Mouse (Mus musculus): ENCODE measurements at regions not wholly inside any gene's neighbourhood (a gene's known extent, or its start where the extent isn't known, plus 50 kb on each side); places are given as distances from the start of the nearest gene placed in this dataset.

DNA sequence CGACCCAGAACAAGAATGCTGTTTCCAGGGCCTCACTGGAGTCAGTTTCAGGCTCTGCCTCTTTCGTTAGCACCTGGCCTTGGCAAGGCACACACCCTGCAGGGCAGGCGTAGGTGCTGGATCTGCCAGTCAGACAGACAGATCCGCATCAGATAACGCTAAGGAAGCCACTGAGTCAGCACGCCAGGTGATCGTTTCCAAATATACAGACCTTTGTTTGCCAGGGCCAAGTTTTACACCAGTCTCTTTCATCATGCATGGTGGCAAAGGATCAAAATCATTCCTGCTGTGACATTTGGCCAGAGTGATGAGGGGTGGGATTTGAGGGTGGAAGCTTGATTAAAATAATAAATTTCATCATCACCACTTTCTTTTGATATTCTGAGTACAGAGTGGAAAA, 411.0 kb downstream of the Ofcc1 start:
- DNase-seq: no peak

DNA sequence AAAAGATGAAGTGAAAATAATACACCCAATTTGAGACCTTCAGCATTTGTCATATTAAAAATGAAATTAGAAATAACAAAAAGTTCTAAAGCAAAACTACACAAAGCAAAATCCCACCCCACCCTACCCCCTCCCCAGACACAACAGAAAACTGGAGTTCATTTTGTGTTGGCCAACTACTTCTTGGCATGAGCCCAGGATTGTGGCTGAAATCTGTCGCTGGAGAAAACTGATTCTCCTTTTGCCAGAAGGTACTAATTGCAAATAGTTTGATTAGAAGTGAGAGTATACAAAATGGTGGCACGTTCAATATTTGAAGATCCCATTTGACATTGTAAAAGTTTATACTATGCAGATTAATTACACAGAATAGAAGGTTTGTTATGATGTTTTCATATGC, 426.0 kb downstream of the Ofcc1 start:
- DNase-seq: no peak

DNA sequence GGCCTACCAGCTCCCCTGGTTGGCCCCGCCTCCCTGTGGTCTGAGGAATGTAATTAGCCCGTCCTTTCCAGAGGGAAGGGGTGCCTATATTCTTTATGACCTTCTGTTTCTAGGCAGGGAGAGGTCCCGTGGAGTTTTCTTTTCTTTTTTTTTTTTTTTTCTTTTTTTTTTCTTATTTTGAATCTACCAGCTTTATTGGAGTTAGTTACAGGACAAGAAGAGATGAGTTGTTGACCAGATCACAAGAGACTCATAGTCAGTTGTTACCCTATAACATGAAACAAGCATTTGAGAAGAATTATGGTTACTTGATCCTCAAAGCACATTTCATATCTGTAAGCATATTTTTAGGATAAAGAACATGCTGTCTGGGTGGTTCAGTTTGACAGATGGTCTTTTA, 429.8 kb downstream of the Ofcc1 start:
- DNase-seq: no peak

DNA sequence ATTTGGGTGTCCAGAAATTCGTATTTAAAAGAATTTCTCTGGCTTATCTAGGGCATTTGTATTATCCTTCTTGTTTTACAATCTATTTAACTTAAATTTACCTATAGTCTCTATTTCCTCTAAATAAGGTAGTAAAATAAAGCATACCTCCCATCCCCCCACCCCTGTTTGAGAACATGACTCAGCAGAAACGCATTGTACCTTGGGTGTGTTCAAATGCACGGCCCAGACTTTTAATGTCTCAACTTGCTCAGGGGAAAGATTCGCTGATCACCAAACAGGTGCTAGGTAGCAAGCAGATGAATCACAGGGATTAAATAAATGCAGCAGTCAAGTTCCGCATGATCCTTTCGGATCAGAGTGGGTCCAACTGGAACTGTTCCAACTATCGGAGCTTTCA, 432.7 kb downstream of the Ofcc1 start:
- DNase-seq: no peak

DNA sequence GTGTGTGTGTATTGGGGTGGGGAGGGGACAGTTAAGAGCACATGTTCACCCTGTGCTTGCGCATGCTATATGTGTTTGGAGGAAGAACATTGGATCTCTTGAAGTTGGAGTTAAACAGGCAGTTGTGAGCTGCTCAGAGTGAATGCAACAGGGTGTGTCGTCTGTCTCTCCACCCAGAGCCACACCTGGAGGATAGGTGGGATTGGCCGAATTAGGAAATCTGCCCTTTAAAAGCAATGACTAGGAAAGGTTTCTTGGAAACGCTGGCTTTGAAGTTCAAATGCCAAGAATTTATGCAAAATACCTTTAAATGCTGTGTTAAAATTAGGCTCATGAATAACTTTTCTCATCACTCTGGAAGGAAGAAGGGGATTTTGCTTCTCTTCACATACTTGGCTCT, 436.9 kb downstream of the Ofcc1 start:
- DNase-seq: no peak

DNA sequence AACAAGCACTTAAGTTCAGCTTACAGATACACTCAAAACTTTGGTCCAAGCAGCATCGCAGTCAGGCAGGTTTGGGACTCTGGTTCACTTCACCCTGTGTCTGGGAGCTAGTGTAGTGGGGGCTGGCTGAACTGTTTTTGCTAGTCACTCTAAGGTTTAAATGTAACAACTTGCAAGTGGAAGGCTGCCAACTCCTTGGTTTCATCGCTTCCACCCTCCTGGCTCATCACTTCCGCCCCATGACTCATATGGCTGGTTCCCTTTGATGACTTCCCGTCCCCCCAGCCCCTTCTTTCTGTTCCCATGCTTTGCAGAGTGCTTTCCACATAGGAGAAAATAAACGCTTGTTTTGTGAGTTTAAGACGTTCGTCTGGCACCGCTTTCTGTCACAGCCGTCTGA, 438.1 kb downstream of the Ofcc1 start:
- no peak for DNase-seq

DNA sequence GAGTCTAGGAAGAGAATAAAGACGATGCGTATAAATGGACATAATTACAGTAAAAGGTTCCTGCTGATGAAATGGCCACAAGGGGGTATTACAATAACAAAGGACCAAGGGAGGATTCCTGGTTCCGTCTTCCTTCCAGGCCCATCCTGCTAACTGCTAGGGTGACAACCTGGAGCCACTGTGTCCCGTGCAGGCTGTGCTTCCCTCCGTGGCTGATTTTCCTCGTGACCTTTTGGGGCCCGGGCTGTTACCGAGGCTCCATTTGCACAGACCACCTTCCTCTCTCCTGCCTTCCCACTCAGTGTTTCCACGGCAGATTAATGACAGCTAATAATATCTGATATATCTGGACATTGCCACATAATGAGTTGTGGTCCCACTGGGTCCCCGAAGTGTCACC, 453.5 kb downstream of the Ofcc1 start:
- DNase-seq: no peak

DNA sequence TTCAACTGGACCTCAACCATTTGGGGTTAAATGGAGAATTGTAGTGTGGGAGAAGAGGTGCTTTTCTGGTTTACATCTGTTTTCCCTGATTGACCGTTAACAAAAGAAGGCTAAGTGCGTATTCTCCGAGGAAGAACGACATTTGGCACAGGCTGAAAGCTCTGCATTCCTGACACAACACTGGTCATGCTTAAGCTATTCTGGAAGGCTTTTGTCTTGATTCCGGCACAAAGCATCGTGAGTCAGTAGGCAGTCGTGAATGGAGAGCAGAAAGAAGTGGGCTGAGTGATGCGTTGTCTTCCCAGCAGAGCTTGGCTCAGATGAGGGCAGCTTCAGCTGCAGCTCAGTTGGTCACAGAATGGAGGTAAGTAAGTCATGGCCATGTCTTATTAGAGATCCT, 457.0 kb downstream of the Ofcc1 start:
- no peak for DNase-seq

DNA sequence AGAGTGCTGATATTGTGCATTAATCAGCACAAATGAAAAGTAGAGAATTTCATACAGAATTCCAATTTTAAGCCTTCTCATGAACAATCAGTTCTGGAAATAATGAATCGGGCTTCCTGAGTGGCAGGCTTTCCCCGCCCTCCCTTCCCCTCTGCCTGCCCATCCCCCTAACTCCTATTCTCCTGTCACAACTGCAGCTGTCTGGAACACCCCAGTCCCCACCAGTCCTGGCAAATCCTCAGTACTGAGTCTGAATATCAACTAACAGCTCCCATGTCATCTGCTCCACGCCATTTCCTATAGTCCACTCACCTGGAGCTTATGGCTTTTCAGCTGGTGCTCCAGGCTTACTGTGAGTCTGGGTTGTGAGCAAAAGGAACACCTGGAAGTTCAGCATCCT, 457.9 kb downstream of the Ofcc1 start:
- DNase-seq: no peak

DNA sequence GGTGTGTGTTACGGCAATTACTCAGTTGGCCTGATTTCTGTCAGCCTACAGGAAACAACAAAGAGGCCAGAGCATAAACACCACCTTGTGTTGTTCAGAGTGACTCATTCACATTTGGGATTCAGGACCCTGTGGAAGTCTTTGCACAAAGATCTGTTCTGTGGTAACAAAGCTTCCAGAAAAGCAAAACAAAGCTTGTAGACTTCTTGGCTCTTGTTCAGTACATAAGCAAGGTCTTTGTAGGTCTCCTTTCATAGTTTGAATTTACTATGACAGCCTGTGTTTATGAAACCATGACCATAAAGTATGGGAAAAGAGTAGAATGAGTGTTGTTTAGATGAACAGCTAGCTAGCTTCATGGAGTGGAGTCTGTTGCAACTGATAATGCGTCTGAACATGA, 461.9 kb downstream of the Ofcc1 start:
- DNase-seq: no peak

DNA sequence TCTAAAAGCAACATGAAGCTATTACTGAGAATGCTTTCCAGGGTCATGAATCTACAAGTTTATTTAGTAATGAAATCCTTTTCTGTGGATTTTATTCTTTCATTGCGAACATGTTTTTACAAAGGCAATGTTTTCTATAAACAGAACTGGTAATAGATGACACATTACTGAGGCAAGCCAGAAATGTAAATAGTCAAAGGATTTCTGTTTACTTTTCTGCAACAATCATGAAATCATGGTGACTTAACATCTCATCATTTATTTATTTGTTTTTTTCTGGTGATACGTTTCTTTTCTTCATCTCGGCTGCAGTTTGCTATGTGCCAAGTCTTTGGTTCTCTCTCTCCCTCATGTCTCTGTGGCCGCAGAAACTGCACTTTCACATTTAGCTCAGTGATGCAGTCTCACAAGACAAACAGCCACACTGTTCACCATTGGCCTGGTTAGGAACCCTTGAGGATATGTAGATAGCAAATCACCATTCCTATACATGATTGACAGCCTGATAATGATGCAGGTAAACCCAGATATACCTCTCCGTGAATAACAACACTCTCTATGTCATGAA, 462.8 kb downstream of the Ofcc1 start:
- no peak for DNase-seq

DNA sequence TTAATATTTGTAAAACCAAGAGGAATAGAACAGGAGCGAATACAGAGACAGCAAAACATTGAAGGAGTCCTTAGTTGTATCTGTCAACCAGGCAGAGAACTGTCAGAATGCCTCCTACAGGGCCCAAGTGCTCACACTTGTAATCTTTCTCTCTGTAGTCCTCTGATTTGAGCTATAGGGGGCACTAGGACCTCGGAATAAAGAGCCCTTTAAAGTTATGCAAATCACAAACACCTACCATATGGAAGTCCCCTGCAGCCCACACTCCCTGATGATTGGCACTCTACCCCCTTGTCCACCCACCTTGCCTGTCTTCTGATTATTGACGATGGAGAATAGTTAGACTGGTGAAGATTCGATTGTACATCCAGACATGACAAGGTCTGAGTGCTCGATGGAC, 467.1 kb downstream of the Ofcc1 start:
- DNase-seq: peak; percentile 14

DNA sequence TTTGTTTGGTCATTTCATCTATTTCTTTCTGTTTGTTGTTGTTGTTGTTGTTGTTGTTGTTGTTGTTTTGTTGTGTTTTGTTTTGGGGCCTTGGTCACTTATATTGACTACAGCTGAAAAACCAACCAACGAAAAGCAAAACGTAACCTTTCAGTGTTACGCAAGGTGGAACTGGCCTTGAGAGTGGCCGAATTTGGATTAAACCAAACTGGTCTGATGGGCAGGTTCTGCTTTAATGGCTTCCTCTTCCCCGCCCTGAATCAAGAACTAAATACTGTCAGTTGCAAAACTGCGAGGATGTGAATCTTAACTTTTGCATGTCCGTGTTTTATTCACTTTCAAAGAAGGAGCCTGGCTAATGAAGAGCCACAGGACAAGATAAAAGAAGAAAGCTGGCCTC, 480.2 kb downstream of the Ofcc1 start:
- DNase-seq: no peak

DNA sequence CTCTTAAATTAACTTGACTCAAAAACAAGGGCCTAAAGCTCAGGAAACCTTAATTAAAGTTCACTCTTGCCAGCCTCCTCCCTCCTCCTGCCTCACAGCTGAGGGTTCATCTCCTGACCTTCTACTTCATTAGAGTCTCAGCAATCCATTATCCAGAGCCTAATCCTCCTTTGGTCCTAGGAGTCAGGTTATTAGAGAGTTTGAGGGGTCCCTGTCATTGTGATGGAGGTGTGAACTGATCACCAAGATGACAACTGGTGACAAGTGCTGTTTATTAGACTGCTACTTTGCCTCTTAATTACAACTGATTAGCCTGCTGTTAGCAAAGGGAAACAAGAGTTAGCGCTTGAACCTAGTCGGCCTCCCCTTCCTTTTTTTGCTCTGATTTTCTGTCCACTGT, 481.1 kb downstream of the Ofcc1 start:
- no peak for DNase-seq

DNA sequence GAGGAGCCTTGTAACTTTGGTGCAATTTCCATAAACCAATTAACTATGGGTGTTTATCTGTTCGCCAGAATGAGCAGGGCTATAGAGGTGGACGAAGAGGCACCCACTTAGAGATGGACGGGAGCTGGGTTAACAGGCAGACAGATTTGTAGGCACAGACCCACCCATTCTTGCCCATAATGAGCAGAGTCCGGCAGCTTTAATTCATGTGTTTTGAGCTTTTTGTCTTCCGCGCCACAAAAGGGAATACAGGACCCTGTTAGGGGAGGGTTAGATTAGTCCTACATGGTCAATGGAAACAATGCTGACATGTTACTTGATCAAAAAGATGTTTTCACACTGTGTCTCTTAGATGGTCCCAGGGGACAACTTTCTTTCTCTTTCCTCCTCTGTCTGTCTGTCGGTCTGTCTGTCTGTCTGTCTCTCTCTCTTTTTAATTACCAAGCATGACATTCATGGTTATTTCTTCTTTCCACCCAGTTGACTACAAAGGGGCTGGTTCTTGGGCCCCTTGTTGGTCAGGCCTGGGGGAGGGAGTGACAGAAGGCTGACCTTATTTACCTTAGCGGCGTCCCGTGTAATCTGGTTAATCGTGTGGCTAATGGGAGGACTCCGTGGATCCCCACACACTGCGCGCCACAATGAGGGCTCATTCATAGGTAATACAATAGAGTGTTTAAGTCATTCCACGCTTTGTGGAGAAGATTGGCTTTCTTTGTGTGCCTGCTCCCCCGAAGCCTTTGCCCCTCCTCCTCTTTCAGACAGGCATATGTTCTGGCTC, 483.7 kb downstream of the Ofcc1 start:
- no peak for DNase-seq

DNA sequence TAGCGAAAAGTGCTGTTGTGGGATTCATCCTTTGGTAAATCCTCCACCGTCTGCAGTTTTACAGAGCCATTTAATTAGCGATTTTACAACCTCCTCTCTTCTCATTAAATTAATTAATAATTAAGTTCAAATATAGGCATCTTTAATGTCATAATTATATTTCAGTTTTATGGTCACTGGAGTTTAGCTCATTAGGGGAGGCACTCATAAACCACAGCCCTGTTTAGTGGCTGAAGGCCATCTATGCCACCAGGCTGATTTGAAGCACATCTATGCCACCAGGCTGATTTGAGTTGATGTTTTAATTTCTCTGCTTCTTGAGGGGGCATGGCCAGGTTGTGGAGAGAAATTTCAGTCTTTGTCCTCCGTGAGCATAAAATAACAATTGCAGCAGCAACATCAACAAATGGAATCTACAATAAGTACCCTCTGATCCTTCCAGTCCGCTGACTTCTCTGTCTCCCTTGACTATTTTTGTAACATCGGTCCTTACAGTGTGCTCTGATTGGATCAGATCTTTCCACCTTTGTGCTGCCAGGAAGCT, 508.9 kb downstream of the Ofcc1 start:
- no peak for DNase-seq

DNA sequence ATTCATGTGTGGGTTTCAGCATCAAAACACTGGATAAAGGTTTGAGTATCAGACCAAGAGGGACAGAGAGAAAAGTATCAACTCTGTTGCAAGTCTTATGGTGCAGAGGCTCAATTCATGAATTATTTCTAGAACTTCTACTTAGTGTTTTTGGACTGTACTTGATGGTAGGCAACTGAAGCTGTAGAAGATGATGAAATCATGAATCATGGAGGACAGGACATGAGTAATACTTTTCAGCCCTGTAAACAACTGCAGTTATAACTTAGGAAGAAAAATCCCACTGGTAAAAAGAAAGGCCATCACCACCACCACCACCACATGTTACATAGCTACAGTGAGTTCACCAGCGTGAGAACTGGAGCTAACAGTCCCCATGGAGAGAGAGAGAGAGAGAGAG, 511.9 kb downstream of the Ofcc1 start:
- no peak for DNase-seq

DNA sequence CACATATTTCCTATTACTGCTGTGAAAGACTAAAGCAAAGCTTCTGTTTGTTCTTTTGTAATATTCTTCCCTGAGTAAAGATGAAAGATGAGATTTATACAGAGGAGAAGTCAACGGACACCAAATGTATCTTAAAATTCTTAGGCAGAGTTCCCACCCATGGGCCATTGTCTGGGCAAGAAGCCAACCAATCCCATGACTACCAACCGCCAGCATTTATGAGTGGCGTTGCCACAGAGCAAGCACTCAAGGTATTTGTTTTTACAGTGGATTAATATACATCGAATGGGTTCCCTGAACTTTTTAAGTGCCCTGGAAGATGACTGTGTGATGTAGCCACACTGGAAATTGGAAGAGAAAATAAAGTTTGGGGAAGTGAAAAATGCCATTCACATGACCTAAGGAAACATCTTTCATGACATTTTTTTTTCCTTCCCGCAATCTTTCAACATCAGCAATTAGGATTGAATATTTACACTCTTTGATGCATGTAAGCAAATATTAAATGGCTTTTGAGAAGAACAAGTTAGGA, 525.1 kb downstream of the Ofcc1 start:
- DNase-seq: no peak

DNA sequence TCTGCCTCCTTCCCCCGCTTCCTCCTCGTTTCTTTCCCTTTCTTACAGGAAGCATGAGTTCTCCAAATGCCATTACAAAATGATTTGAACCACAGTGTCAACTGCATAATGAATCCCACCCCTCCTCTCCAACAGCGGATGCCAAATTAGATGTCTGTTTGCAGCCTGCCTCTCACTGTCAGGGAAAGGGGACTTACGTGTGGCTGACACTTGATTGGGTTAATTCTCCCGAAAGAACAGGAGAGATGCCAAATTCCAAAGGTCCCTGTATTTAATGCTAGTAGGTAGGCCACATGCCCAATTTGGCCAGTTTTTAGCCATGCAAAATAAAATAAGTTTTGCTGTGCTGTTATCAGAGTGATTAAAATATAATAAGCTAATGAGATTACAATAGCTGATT, 525.9 kb downstream of the Ofcc1 start:
- no peak for DNase-seq

DNA sequence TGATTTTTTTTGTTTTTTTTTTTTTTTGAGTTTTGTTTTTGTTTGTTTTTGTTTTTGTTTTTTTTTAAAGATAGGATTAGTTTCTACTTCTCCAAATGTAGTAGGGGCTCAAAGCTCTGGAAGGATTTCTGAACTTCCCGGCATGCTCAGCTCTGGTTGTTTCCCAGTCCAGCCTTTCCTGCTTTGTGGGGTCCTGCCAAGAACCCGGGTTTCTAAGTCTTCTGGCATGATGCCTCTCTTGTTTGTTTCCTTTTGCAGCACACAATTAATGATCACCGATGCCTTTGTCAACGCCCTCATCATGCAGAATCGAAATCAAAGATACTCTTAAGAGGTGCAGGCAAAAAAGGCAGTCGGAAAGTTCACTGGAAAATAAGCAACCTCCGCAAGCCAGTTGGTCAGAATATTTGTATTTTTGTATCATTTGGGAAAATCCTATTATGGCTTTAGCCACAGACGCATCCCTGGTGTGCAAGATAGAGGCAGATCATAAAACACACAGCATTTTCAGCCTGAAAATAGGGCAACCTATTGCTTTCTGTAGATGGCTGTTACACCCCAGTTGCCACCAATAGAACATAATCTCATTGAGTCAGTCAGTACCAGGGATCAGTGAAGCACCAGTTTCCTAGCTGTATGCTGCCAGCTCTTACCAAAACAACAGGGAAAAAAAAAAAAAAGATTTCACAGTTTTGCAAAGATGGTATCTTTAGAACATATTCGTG, 526.6 kb downstream of the Ofcc1 start:
- no peak for DNase-seq

DNA sequence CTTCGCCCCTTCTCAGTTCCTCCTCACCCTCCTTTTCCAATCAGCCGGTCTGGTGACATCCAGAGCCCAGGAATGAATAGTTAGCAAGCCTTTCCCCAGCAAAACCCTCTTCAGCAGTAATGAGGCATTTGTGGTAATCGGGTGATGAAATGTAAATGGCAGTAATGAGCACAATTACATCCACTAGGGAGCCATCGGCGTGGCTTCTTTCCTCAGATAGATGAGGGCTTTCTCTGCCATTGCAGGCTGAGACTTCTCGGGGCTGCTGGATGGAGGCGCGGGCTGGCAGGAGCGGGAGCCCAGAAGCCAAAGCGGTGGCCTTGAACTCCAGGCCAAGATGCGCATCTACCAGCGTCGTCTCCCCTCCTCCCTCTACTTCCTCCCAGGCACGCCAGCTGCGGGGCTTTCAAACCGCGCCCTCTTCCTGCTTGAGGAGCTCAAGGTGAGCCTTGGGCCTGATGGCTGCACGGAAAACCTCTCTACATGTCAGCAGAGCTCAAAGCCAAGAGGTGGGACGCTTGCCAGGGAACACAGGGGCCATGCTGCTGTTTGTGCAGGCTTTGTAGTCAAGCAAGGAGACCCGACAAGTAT, 537.2 kb downstream of the Ofcc1 start:
- DNase-seq: no peak

DNA sequence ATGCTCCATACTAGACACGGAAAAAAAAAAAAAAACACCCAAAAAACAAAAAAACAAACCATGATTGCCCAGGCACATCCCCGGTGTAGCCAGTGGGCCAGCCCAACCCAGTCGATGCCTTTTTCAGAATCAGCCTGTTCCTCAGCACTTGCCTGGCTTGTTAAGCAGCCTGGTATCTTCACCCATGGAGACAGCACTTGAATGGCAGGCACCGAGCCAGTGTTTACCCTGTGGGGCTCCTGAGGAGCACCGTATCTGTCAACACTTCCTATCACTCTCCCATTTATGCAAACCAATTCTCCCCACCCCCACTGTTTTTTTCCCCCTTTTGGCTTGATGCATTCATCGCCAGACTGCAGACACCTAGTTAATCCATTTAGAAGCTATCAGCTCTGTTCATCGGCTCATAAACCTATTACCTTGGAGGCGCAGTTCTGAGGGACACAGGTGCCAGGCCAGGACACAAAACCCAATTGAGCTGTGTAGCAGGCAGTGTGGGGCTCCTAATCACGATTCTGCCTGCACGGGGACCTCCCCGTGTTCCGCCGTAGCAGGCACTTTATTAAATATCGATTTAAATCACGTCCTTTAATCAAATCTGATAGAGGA, 537.8 kb downstream of the Ofcc1 start:
- DNase-seq: no peak

DNA sequence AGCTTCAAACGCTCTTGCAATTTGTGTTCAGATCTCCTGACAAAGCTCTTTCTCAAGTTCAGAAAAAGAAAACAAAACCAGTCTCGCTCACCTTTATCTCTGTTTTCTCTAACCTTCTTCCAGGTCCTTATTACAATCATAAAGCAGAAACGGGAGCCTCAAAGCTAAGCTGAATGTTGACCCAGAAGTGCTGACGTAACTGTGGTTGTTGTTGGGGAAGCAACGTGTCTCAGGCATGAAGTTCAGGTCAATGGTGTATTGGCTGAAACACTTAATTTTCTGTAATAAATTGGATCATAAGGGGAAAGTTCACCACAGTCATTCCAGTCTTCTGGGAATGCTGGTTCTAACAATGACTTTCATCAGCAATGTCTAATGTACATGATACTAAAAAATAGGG, 586.7 kb downstream of the Ofcc1 start:
- no peak for DNase-seq
